Mouse (Mus musculus) liver, postnatal 0 days (tissue): ENCODE data around the gene Pkd1l2.

Experiments used
- CTCF ChIP-seq: sonication (generic); IDR thresholded peaks from 2 replicates; pipeline ENCODE4 v1.5.1; 2016; ENCODE audit warnings: antibody characterized with exemption, low read depth
- EP300 ChIP-seq: IDR thresholded peaks from 2 replicates; pipeline ENCODE4 v1.6.1; 2016; ENCODE audit warnings: antibody characterized with exemption, low read depth, mild to moderate bottlenecking

GRCm38 (mm10) chr8:116951369-116951768 lies 130.9 kb downstream of the Pkd1l2 start:
- no peak for TF ChIP-seq CTCF
- TF ChIP-seq EP300: no peak
